Mouse (Mus musculus) ovary, postnatal 36 days (tissue): Measurements from ENCODE around the gene Tjp1.

Source experiments
- DNase-seq: peaks from one replicate; pipeline ENCODE4 v3.0.0; 2022; ENCODE audit warnings: low spot score, mixed read lengths

The Tjp1 gene

GRCm38 (mm10) chr7:65356204-65356603 lies 171.4 kb downstream of the Tjp1 start:
- no peak for DNase-seq

- DNase-seq: no peak
Measured at GRCm38 (mm10) chr7:65354908-65355307, 172.7 kb downstream of the Tjp1 start.

- no peak for DNase-seq
Measured at GRCm38 (mm10) chr7:65350348-65351079, 177.1 kb downstream of the Tjp1 start.

GRCm38 (mm10) chr7:65348540-65348939 lies 179.0 kb downstream of the Tjp1 start:
- no peak for DNase-seq

- DNase-seq: no peak
Measured at GRCm38 (mm10) chr7:65345314-65345713, 182.3 kb downstream of the Tjp1 start.

GRCm38 (mm10) chr7:65337581-65338270 lies 189.9 kb downstream of the Tjp1 start:
- no peak for DNase-seq

GRCm38 (mm10) chr7:65333081-65333760 lies 194.4 kb downstream of the Tjp1 start:
- no peak for DNase-seq

- no peak for DNase-seq
Measured at GRCm38 (mm10) chr7:65319047-65319725, 208.4 kb downstream of the Tjp1 start.

- peak; percentile 55 for DNase-seq
Measured at GRCm38 (mm10) chr7:65317418-65317817, 210.2 kb downstream of the Tjp1 start.

- DNase-seq: no peak
Measured at GRCm38 (mm10) chr7:65315182-65315581, 212.4 kb downstream of the Tjp1 start.

- DNase-seq: no peak
Measured at GRCm38 (mm10) chr7:65296675-65297589, 230.6 kb downstream of the Tjp1 start.

- DNase-seq: no peak
Measured at GRCm38 (mm10) chr7:65282886-65283285, 244.7 kb downstream of the Tjp1 start.

GRCm38 (mm10) chr7:65281960-65282359 lies 245.6 kb downstream of the Tjp1 start:
- DNase-seq: no peak

- DNase-seq: no peak
Measured at GRCm38 (mm10) chr7:65280944-65281912, 246.4 kb downstream of the Tjp1 start.

GRCm38 (mm10) chr7:65279277-65279676 lies 248.3 kb downstream of the Tjp1 start:
- no peak for DNase-seq

GRCm38 (mm10) chr7:65275761-65276160 lies 251.8 kb downstream of the Tjp1 start:
- DNase-seq: no peak

- DNase-seq: no peak
Measured at GRCm38 (mm10) chr7:65274216-65274615, 253.4 kb downstream of the Tjp1 start.

GRCm38 (mm10) chr7:65249656-65250055 lies 277.9 kb downstream of the Tjp1 start:
- no peak for DNase-seq
